Mouse (Mus musculus) lung, postnatal 4 days (tissue): ENCODE measurements around the gene Aktip.

Experiments used
- DNase-seq, 2 experiments: peaks; one replicate each; pipeline ENCODE4 v3.0.0; 2021

Aktip gene

GRCm38 (mm10) chr8:91199876-91200275 is at the start of gene Aktip:
Gene Aktip (minus strand): TSS chr8:91199976.
- no peak for DNase-seq

- peak; percentile 44 to 61 for DNase-seq
Observed at GRCm38 (mm10) chr8:91245821-91246454, 46.2 kb upstream of the Aktip start.

GRCm38 (mm10) chr8:91242721-91243120 is 42.9 kb upstream of the Aktip start:
- no peak for DNase-seq

- no peak for DNase-seq
Observed at GRCm38 (mm10) chr8:91241873-91242519, 42.2 kb upstream of the Aktip start.

GRCm38 (mm10) chr8:91241371-91241770 is 41.6 kb upstream of the Aktip start:
- DNase-seq = no peak

GRCm38 (mm10) chr8:91237191-91237590 is 37.4 kb upstream of the Aktip start:
- DNase-seq = no peak

- DNase-seq = no peak
Observed at GRCm38 (mm10) chr8:91234097-91234496, 34.3 kb upstream of the Aktip start.

- no peak for DNase-seq
Observed at GRCm38 (mm10) chr8:91227421-91227841, 27.7 kb upstream of the Aktip start.

GRCm38 (mm10) chr8:91224227-91224626 is 24.5 kb upstream of the Aktip start:
- no peak for DNase-seq

GRCm38 (mm10) chr8:91221841-91222240 is 22.1 kb upstream of the Aktip start:
- DNase-seq = no peak

GRCm38 (mm10) chr8:91218271-91218670 is 18.5 kb upstream of the Aktip start:
- DNase-seq = no peak

- DNase-seq = no peak
Observed at GRCm38 (mm10) chr8:91217062-91217905, 17.5 kb upstream of the Aktip start.

GRCm38 (mm10) chr8:91214287-91214686 is 14.5 kb upstream of the Aktip start:
- no peak for DNase-seq

GRCm38 (mm10) chr8:91212948-91213347 is 13.2 kb upstream of the Aktip start:
- no peak for DNase-seq

GRCm38 (mm10) chr8:91209658-91210057 is 9.9 kb upstream of the Aktip start:
- no peak for DNase-seq

GRCm38 (mm10) chr8:91207676-91208075 is 7.9 kb upstream of the Aktip start:
- no peak for DNase-seq

- DNase-seq = no peak
Observed at GRCm38 (mm10) chr8:91205897-91206296, 6.1 kb upstream of the Aktip start.

- no peak for DNase-seq
Observed at GRCm38 (mm10) chr8:91201184-91201583, 1.4 kb upstream of the Aktip start.

- peak; percentile 14 to 33 for DNase-seq
Observed at GRCm38 (mm10) chr8:91198036-91198435, 1.7 kb downstream of the Aktip start.

GRCm38 (mm10) chr8:91197233-91197632 is 2.5 kb downstream of the Aktip start:
- no peak for DNase-seq

GRCm38 (mm10) chr8:91196661-91197060 is 3.1 kb downstream of the Aktip start:
- DNase-seq = no peak

- no peak for DNase-seq
Observed at GRCm38 (mm10) chr8:91194081-91194480, 5.7 kb downstream of the Aktip start.

- DNase-seq = no peak
Observed at GRCm38 (mm10) chr8:91192941-91193340, 6.8 kb downstream of the Aktip start.
